Mouse (Mus musculus): ENCODE results near the gene Faxc.

The Faxc gene

GRCm38 (mm10) chr4:22029951-22030350 lies 98.8 kb downstream of the Faxc start:
- DNase-seq (ENCODE audit: low spot score) = no peak
